Mouse (Mus musculus) stomach, postnatal 0 days (tissue): ENCODE results near the gene Arap2. TPM values are rescaled to one million over a fixed set of nuclear protein-coding genes. Genes with fewer than 3 reads are reported as not detected.

ENCODE experiments used
- ATAC-seq: fragments of 200-750 bp; cut with Nextera tagmentation; 2 replicates; pipeline ENCODE4 v1.8.0; 2017; ENCODE audit not compliant: low FRiP score, low TSS enrichment
- DNase-seq: peaks from one replicate; pipeline ENCODE4 v3.0.0-alpha.2; 2016; ENCODE audit warnings: low spot score
- H3K27ac ChIP-seq: fragments of 300-500 bp; sonication (generic); replicated peaks from 2 replicates; pipeline ENCODE4 v1.5.1; 2014; ENCODE audit warnings: mild to moderate bottlenecking, control low read depth
- H3K27me3 ChIP-seq: fragments of 300-500 bp; sonication (generic); 2 replicates; pipeline ENCODE4 v1.6.1; 2014; ENCODE audit warnings: low read length; ENCODE audit not compliant: control insufficient read depth, insufficient read depth
- H3K36me3 ChIP-seq: fragments of 300-500 bp; sonication (generic); 2 replicates; pipeline ENCODE4 v1.6.1; 2014; ENCODE audit warnings: low read length, mixed read lengths; ENCODE audit not compliant: control insufficient read depth, insufficient read depth
- H3K4me1 ChIP-seq: fragments of 300-500 bp; sonication (generic); replicated peaks from 2 replicates; pipeline ENCODE4 v1.6.1; 2014; ENCODE audit warnings: antibody characterized with exemption; ENCODE audit not compliant: control insufficient read depth, insufficient read depth
- H3K4me2 ChIP-seq: fragments of 300-500 bp; sonication (generic); replicated peaks from 2 replicates; pipeline ENCODE4 v1.6.1; 2014; ENCODE audit warnings: low read depth, mild to moderate bottlenecking, control low read depth, moderate library complexity
- H3K4me3 ChIP-seq: fragments of 300-500 bp; sonication (generic); 2 replicates; pipeline ENCODE4 v1.5.1; 2014; ENCODE audit warnings: low read depth, low read length, control low read depth
- H3K9ac ChIP-seq: fragments of 300-500 bp; sonication (generic); 2 replicates; pipeline ENCODE4 v1.6.1; 2014; ENCODE audit warnings: mild to moderate bottlenecking, low read length, control low read depth, mixed read lengths
- H3K9me3 ChIP-seq: fragments of 300-500 bp; sonication (generic); 2 replicates; pipeline ENCODE4 v1.6.1; 2016; ENCODE audit warnings: low read length; ENCODE audit not compliant: control insufficient read depth
- CTCF ChIP-seq: IDR thresholded peaks from 2 replicates; pipeline ENCODE4 v1.5.1; 2016; ENCODE audit warnings: antibody characterized with exemption, low read depth, mild to moderate bottlenecking, moderate library complexity
- EP300 ChIP-seq: optimal IDR thresholded peaks from 2 replicates; pipeline ENCODE3; 2016; ENCODE audit warnings: antibody characterized with exemption
- WGBS: fragments of 180-500 bp; shearing (Covaris S2); extraction: QIAGEN DNeasy Blood & Tissue Kit; methylation state at CpG from one replicate; pipeline ENCODE4 v1.1.7; 2014; 5-methylcytosine and 5-hydroxymethylcytosine counted together
- polyA plus RNA-seq: library from polyadenylated mRNA; unstranded; fragments of >200 nt; fragmentation: Nextera tagmentation; extraction: Ambion mirVana; gene quantifications from 2 replicates; pipeline ENCODE4 v1.2.1, GENCODE M21; 2015

Arap2 gene
- polyA plus RNA-seq: 18.5 and 18.7 TPM in 2 replicates

DNA sequence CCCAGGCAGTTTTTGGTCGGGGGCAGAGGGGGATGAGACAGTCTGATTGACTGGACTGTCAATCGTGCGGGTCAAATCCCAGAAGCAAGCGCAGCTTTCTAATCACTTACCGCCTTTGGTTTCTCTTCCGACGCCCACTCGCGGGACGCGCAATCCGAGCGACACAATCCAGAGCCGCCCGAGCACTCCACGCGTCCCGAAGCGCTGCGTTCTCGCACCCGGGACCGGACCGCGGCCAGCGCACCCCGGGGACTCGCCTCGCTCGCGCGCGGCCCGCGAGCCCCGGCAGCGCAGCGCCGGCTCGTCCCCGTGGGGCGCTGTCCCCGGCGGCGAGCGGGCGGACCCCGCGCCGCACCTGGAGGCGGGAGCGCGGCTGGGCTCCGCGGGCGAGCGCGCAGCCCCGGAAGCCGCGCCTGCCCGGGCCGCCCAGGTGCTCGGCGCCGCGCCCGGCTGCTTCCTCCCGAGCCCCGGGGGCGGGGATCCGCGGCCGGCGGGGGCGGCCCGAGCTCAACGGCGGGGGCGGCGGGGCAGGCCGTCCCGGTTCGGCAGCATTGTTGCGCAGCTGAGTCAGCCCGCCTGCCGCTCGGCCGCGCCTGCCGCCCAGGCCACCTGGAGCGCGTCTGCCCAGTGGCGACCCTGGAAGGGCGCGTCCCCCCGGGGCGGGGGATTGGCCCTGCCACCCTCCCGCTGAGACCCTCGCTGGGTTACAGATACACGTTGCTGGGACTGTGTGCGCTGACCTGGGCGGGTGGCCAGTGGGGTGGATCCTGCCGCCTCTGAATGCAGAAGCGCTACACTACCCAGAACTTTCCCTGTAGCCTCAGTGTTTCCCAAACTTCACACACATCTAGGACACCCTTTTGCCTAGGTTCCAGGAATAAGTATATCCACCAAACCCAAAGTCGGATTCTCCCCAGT is at the start of gene Arap2:
Gene Arap2, minus strand, starts transcription at position 376 of the 918 bp plus-strand sequence.
- DNase-seq (peak; percentile 88), ATAC-seq (peak; percentile 97)
- Histone ChIP-seq H3K4me3 (peak within 1 kb of the TSS; percentile 60), H3K27me3 (no peaks in the 10 kb centered on the region), H3K4me2 (peak within 1 kb of the TSS; percentile 77), H3K9ac (peak within 1 kb of the TSS; percentile 70), H3K9me3 (no peaks in the 10 kb centered on the region), H3K4me1 (no peaks in the 10 kb centered on the region), H3K27ac (peak within 1 kb of the TSS; percentile 92), H3K36me3 (no peaks in the 10 kb centered on the region)
- under 1% methylated on average over 90 of the region's 106 CpGs for WGBS
- TF ChIP-seq CTCF (no peak), EP300 (no peak)

DNA sequence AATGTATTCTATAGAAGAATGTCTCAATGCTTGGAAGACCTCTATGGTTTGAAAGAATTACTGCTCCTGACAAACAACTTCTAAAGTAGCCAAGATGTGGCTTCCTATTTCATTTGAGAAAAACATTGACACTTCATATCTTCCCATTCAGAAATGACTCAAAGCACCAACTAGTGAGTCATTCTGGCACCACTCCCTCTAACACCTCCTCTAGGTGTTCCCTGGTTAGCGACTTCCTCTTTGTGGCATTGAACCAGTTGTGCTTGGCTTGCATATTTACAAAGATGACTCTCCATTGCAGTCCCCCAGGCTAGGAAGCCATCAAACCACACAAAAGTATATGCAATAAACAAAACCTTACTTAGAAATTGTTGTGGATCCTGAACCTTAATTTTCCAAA is 49.8 kb upstream of the Arap2 start:
- Histone ChIP-seq H3K4me1 (no peaks in the 10 kb centered on the region), H3K4me3 (no peak overlapping the region), H3K36me3 (no peaks in the 10 kb centered on the region), H3K9ac (no peak overlapping the region), H3K4me2 (no peak overlapping the region), H3K9me3 (no peaks in the 10 kb centered on the region), H3K27me3 (no peaks in the 10 kb centered on the region), H3K27ac (no peak overlapping the region)
- ATAC-seq: peak; percentile 90
- no peak for TF ChIP-seq CTCF
- TF ChIP-seq EP300: no peak
- DNase-seq: peak; percentile 21
- WGBS: 50% methylated on average over 1 of the region's 1 CpGs

DNA sequence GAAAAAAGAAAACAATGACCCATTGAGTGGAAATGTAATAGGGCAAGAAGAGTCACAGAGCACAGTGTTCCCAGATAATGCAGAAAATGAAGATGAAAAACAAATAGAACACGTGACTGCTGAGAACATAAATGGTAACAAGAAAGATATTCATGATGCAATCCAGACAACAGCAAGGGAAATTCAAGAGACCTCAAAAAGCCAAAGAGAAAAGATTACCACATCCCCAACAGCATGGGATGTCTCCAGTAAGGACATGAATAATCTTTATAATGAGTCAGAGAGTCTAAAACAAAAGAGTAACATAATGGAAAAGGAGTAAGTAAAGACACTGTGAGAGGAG is 48.1 kb upstream of the Arap2 start:
- TF ChIP-seq CTCF (no peak), EP300 (no peak)
- WGBS: 76% methylated on average over 1 of the region's 1 CpGs

DNA sequence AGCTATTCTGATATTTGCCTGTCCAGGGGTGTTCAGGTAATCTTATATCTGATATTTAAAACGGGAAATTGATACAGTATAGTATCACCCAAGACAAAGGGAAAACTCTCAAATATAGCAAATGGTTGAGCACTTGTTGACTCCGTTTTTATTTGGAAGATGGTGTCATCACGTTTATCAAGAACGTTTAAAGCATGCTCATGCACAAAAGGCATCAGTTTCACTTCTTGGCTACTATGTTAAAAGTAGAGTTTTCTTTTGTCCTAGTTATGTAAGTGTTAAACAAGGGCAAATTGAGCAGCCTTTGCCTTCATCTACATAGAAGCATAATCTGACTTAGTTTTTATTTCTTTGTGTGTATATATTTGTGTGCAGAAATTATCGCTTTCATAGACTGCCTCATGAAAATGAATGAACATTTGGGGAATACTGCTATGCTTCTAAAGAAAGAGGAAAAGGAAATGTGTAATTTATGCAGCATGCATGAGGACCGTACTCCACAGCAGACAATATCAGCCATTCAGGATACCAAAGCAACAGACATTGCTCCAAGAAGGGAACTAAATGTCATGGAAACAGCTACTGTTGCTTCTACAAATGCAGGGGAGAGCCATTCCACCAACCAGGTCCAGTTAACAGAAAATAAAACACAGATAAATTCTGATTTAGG is 47.6 kb upstream of the Arap2 start, which contains the start of gene Dthd1:
Gene Dthd1, plus strand, starts transcription at position 422 of the 670 bp plus-strand sequence.
- no peaks in the 10 kb centered on the region for H3K9me3 ChIP-seq
- no peaks in the 10 kb centered on the region for H3K4me1 ChIP-seq
- 81% methylated on average over 6 of the region's 6 CpGs for WGBS
- no peak within 1 kb of the TSS for H3K27ac ChIP-seq
- H3K4me2 ChIP-seq: no peak within 1 kb of the TSS
- ATAC-seq: no peak
- TF ChIP-seq CTCF (no peak), EP300 (no peak)
- no peaks in the 10 kb centered on the region for H3K27me3 ChIP-seq
- no peak for DNase-seq
- no peaks in the 10 kb centered on the region for H3K36me3 ChIP-seq
- no peak within 1 kb of the TSS for H3K9ac ChIP-seq
- H3K4me3 ChIP-seq: no peak within 1 kb of the TSS

More for the DNA sequence above, 48.1 kb upstream of the Arap2 start:
- Histone ChIP-seq H3K36me3 (no peaks in the 10 kb centered on the region), H3K4me3 (no peak overlapping the region), H3K27me3 (no peaks in the 10 kb centered on the region), H3K27ac (no peak overlapping the region), H3K9ac (no peak overlapping the region), H3K9me3 (no peaks in the 10 kb centered on the region), H3K4me2 (no peak overlapping the region), H3K4me1 (no peaks in the 10 kb centered on the region)
- DNase-seq: no peak
- no peak for ATAC-seq

DNA sequence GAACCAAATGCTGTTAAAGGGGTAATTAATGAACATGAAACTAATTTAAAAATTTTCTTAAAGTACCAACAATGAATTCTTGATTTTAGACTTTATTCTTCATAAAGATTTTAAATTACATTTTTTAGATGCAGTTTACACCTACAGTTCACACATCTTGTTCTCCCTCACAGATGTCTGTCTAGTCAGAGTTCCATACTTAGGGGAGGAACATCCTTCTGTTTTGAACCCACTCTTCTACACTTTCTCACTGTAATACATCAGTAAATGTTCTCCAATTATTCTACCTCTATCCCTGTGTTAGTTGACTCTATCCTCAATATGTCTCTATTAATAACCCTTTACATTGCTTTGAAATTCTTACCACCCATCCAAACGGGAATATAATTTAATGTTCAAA is 26.8 kb upstream of the Arap2 start:
- TF ChIP-seq CTCF (no peak), EP300 (no peak)
- no peaks in the 10 kb centered on the region for H3K9me3 ChIP-seq
- H3K4me1 ChIP-seq: no peaks in the 10 kb centered on the region
- WGBS: 82% methylated on average over 1 of the region's 1 CpGs
- no peaks in the 10 kb centered on the region for H3K27me3 ChIP-seq
- H3K27ac ChIP-seq: no peak overlapping the region
- no peaks in the 10 kb centered on the region for H3K36me3 ChIP-seq
- ATAC-seq: no peak
- no peak overlapping the region for H3K4me3 ChIP-seq
- H3K9ac ChIP-seq: no peak overlapping the region
- no peak for DNase-seq
- H3K4me2 ChIP-seq: no peak overlapping the region
